Mouse (Mus musculus) monocyte, adult 5-6 weeks (primary cell): ENCODE measurements around the gene Hps4. TPM values are rescaled to one million over a fixed set of nuclear protein-coding genes. Genes with fewer than 3 reads are reported as not detected.
"Not testable (repeated sequence)": the region's sequence is repeated elsewhere in the genome, so short reads cannot be mapped to it uniquely, and the experiment has no call there.

Experiments used
- ATAC-seq: fragments of 153-309, 156-312 bp; replicated peaks from 2 replicates; pipeline ENCODE4 v1.8.0; 2017; ENCODE audit warnings: mild to moderate bottlenecking; ENCODE audit not compliant: low TSS enrichment, insufficient number of reproducible peaks, severe bottlenecking, poor library complexity, low FRiP score
- total RNA-seq: library from RNA; stranded (forward); fragments of 200-1000, 200-491, 200-594 nt; gene quantifications from 3 replicates; pipeline ENCODE4 v1.2.3, GENCODE M21; 2017

Gene Hps4
- total RNA-seq, 1 experiment from 2014 or later = 14.4 TPM

DNA sequence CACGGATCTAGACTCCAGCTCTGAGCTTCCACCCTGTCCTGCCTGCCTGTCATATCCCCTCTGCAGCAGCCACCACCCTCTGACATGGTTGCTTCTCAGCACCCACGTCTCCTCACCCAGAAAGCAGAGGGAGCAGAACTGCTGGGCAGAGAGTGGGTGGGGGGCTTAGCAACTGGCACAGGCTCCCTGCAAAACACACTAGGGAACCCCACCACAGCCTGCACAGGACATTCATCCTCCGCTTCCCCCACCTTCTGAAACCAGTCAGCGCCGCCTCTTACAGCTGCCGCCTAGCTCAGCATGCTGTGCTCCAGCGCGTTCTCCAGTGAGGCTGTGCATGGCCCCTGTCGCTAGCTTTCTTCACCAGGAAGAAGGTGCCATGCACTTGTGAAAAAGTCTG is 46.5 kb downstream of the Hps4 start:
- ATAC-seq = no peak

GRCm38 (mm10) chr5:112391002-112391401 is 48.1 kb downstream of the Hps4 start:
- no peak for ATAC-seq

GRCm38 (mm10) chr5:112391676-112392323 is 48.9 kb downstream of the Hps4 start:
- ATAC-seq = no peak

DNA sequence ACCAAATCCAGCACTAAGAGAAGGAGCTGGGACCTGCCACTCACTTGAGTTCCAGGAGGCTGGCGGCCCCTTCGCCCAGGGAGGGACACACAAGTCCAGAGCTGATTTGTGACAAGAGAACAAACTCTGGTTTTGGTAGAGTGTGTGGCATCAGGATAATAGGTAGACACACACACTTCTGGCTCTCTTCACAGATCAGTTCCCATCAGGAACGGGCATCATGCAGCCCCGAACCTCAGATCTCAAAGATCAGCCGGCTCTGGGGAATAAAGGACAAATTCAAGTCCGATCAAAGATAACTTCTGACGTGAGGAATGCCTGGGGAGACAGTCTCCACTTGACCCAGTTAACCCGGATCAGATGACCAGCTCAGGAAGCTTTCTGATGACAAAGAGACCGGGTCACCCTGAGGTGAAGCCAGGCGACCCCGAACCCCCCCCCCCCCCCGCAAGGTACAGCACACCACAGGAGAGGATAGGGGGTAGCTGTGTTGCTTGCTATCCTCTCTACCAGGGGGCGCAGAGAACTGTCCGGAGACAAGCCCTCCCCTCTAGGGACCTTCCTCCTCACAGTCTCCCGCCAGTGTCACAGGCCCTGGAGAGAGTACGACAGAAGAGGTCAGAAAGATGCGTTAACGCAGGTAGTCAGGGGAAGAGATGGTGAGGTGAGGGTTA is 51.0 kb downstream of the Hps4 start:
- ATAC-seq = no peak

GRCm38 (mm10) chr5:112394415-112394763 is 51.5 kb downstream of the Hps4 start:
- no peak for ATAC-seq

- ATAC-seq = no peak
These were observed 52.0 kb downstream of the Hps4 start, which contains the start of gene Asphd2 for GRCm38 (mm10) chr5:112394779-112395443. Gene Asphd2 (minus strand): TSS chr5:112394866.

GRCm38 (mm10) chr5:112396066-112396465 is 53.2 kb downstream of the Hps4 start:
- no peak for ATAC-seq

GRCm38 (mm10) chr5:112399284-112399683 is 56.4 kb downstream of the Hps4 start:
- no peak for ATAC-seq

- ATAC-seq = no peak
These were observed 59.6 kb downstream of the Hps4 start for GRCm38 (mm10) chr5:112402437-112402836.

DNA sequence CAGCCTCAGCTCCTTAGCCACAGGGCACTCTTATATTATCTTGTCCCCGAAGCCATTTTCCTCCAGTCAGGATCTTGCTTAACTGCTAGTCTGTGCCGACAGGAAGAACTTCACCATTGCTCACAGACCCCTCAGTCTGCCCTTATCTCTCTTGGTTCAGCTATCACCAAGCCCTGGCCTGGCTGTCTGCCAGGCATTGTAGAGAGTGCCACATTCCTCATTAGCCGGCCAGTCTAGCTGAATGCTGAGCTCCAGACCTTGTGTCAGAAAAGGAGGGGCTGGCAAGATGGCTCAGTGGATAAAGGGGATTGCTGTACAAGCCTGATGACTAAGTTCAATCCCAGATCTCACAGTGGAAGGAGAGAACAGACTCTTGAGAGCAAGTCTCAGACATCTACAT is 63.1 kb downstream of the Hps4 start:
- ATAC-seq = no peak

DNA sequence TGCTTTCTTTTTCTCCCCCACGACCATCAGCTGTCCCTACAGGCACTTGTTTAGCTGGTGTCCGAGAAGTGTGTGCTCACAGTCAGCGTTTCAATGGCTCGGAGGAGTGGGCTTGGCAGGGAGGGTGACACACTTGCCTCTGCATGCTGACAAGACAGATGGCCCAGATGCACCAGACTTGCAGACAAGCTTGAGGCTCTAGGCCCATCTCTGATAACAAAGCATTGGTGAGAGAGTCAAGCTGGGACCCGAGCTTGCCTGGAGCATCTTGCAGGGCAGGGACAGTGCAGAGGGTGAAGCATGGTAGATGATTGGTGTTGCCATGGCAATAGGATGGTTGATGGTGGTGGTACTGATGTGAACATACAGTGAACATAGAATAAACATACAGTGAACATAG is 66.4 kb downstream of the Hps4 start:
- no peak for ATAC-seq

DNA sequence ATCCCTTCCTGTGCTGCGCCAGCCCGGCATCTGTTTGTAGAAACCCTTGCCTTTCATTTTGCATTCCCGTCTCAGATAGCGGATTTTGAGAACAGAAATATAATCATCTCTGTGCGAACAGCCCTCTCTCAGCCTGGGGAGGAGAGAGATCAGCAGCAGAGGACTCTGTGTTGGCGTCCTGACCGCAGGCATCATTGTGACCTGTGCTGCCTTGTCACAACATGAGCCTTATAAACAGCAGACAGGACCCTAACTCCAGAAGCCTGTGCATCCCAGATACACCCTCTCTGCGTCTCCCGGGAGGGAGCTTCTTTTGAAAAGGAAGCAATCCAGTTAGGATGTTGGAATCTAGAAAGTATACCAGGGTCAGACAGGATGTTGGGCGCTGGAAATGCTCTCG is 68.2 kb downstream of the Hps4 start:
- ATAC-seq = no peak

GRCm38 (mm10) chr5:112411514-112412335 is 68.8 kb downstream of the Hps4 start:
- ATAC-seq = no peak

DNA sequence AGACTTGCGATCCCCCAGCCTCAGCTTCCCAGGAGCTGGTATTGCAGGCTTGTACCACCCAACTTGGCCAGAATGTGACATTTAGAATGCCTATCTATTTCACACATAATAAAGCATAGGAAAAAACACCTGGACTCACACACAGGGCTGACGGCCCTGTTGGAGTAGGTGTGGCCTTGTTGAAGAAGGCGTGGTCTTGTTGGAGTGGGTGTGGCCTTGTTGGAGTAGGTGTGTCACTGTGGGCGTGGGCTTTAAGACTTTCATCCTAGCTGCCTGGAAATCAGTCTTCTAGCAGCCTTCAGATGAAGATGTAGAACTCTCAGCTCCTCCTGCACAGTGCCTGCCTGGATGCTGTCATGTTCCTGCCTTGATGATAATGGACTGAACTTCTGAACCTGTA is 69.9 kb downstream of the Hps4 start:
- ATAC-seq = not testable (repeated sequence)

GRCm38 (mm10) chr5:112416673-112417072 is 73.8 kb downstream of the Hps4 start:
- no peak for ATAC-seq

GRCm38 (mm10) chr5:112418023-112418422 is 75.1 kb downstream of the Hps4 start:
- ATAC-seq = no peak

- no peak for ATAC-seq
These were observed 76.7 kb downstream of the Hps4 start for GRCm38 (mm10) chr5:112419535-112419934.

- no peak for ATAC-seq
These were observed 83.8 kb downstream of the Hps4 start for GRCm38 (mm10) chr5:112426635-112427034.

GRCm38 (mm10) chr5:112427283-112427682 is 84.4 kb downstream of the Hps4 start:
- no peak for ATAC-seq
